Mouse (Mus musculus): Measurements from ENCODE around the gene Nagk. TPM values are rescaled to one million over a fixed set of nuclear protein-coding genes. Genes with fewer than 3 reads are reported as not detected.
"Not testable (repeated sequence)": the region's sequence is repeated elsewhere in the genome, so short reads cannot be mapped to it uniquely, and the experiment has no call there.

Gene Nagk
- polyA plus RNA-seq, 1 experiment from 2014 or later: 90.4 TPM

GRCm38 (mm10) chr6:83820727-83821515, 26.1 kb downstream of the Nagk start:
- Histone ChIP-seq H3K36me3 (no peaks in the 10 kb centered on the region; the same call in 1 of the 2 replicates), H3K4me2 (replicated peaks) (no peak overlapping the region), H3K4me1 (replicated peaks) (0 out of 2 replicates have a peak, but pooled peaks cover 2% of the 10 kb centered on the region), H3K9me3 (no peaks in the 10 kb centered on the region), H3K4me3 (replicated peaks) (no peak overlapping the region), H3K27ac (no peak overlapping the region), H3K9ac (no peak overlapping the region), H3K27me3 (replicated peaks) (no peaks in the 10 kb centered on the region)
- ATAC-seq: no peak
- 79% methylated on average over 2 of the region's 2 CpGs for WGBS

GRCm38 (mm10) chr6:83821856-83822255, 27.1 kb downstream of the Nagk start:
- H3K27me3 ChIP-seq (replicated peaks): no peaks in the 10 kb centered on the region
- no peak for ATAC-seq
- H3K9me3 ChIP-seq: no peaks in the 10 kb centered on the region
- no peak overlapping the region for H3K27ac ChIP-seq
- H3K9ac ChIP-seq: no peak overlapping the region
- H3K4me2 ChIP-seq (replicated peaks): no peak overlapping the region
- H3K4me1 ChIP-seq (replicated peaks): 0 out of 2 replicates have a peak, but pooled peaks cover 2% of the 10 kb centered on the region
- 35% methylated on average over 2 of the region's 2 CpGs for WGBS
- no peaks in the 10 kb centered on the region; the same call in 1 of the 2 replicates for H3K36me3 ChIP-seq
- H3K4me3 ChIP-seq (replicated peaks): no peak overlapping the region

GRCm38 (mm10) chr6:83830941-83831605, 36.3 kb downstream of the Nagk start:
- peak overlapping the region; percentile 79 for H3K9ac ChIP-seq
- H3K27ac ChIP-seq: peak overlapping the region; percentile 90
- peak overlapping the region; percentile 80 for H3K4me3 ChIP-seq (replicated peaks)
- peak overlapping the region; percentile 88 for H3K4me2 ChIP-seq (replicated peaks)
- H3K9me3 ChIP-seq: no peaks in the 10 kb centered on the region
- no peaks in the 10 kb centered on the region for H3K4me1 ChIP-seq (replicated peaks)
- under 1% methylated on average over 35 of the region's 35 CpGs for WGBS
- H3K27me3 ChIP-seq (replicated peaks): no peaks in the 10 kb centered on the region
- no peaks in the 10 kb centered on the region for H3K36me3 ChIP-seq
- ATAC-seq: peak; percentile 83

GRCm38 (mm10) chr6:83831606-83832123, 36.9 kb downstream of the Nagk start, which contains the start of gene Paip2b:
TSS of gene Paip2b (minus strand) at chr6:83831741.
- no peaks in the 10 kb centered on the region for H3K9me3 ChIP-seq
- H3K4me1 ChIP-seq (replicated peaks): no peaks in the 10 kb centered on the region
- H3K36me3 ChIP-seq: no peaks in the 10 kb centered on the region
- H3K4me3 ChIP-seq (replicated peaks): peak within 1 kb of the TSS; percentile 80
- under 1% methylated on average over 37 of the region's 37 CpGs for WGBS
- peak within 1 kb of the TSS; percentile 79 for H3K9ac ChIP-seq
- ATAC-seq: peak; percentile 99
- H3K27ac ChIP-seq: peak within 1 kb of the TSS; percentile 90
- no peaks in the 10 kb centered on the region for H3K27me3 ChIP-seq (replicated peaks)
- peak within 1 kb of the TSS; percentile 88 for H3K4me2 ChIP-seq (replicated peaks)

GRCm38 (mm10) chr6:83832393-83832792, 37.6 kb downstream of the Nagk start:
- H3K9me3 ChIP-seq; H3K36me3 ChIP-seq; ATAC-seq; H3K9ac ChIP-seq; H3K27me3 ChIP-seq (replicated peaks); H3K4me1 ChIP-seq (replicated peaks); H3K4me3 ChIP-seq (replicated peaks); H3K27ac ChIP-seq: not testable (repeated sequence)
- 55% methylated on average over 1 of the region's 1 CpGs for WGBS
- H3K4me2 ChIP-seq (replicated peaks): peak overlapping the region; percentile 88

- Histone ChIP-seq H3K4me2 (replicated peaks) (no peak overlapping the region), H3K36me3 (no peaks in the 10 kb centered on the region), H3K4me3 (replicated peaks) (no peak overlapping the region), H3K9me3 (no peaks in the 10 kb centered on the region), H3K9ac (no peak overlapping the region), H3K27me3 (replicated peaks) (no peaks in the 10 kb centered on the region), H3K27ac (no peak overlapping the region), H3K4me1 (replicated peaks) (no peaks in the 10 kb centered on the region)
- WGBS: 86% methylated on average over 2 of the region's 2 CpGs
- ATAC-seq: no peak
These were observed 42.0 kb downstream of the Nagk start for GRCm38 (mm10) chr6:83836826-83837225.

GRCm38 (mm10) chr6:83838046-83838445, 43.3 kb downstream of the Nagk start:
- H3K27me3 ChIP-seq (replicated peaks): no peaks in the 10 kb centered on the region
- no peak for ATAC-seq
- H3K4me3 ChIP-seq (replicated peaks): no peak overlapping the region

GRCm38 (mm10) chr6:83840086-83840485, 45.3 kb downstream of the Nagk start:
- H3K9me3 ChIP-seq: no peaks in the 10 kb centered on the region
- no peaks in the 10 kb centered on the region for H3K27me3 ChIP-seq (replicated peaks)
- no peak for ATAC-seq
- no peaks in the 10 kb centered on the region for H3K4me1 ChIP-seq (replicated peaks)
- no peak overlapping the region for H3K9ac ChIP-seq
- no peak overlapping the region for H3K27ac ChIP-seq
- WGBS: 77% methylated on average over 6 of the region's 6 CpGs
- H3K4me3 ChIP-seq (replicated peaks): no peak overlapping the region
- H3K36me3 ChIP-seq: no peaks in the 10 kb centered on the region
- no peak overlapping the region for H3K4me2 ChIP-seq (replicated peaks)

More at GRCm38 (mm10) chr6:83838046-83838445, 43.3 kb downstream of the Nagk start:
- Histone ChIP-seq H3K9me3 (no peaks in the 10 kb centered on the region), H3K27ac (no peak overlapping the region), H3K9ac (no peak overlapping the region), H3K36me3 (no peaks in the 10 kb centered on the region), H3K4me1 (replicated peaks) (no peaks in the 10 kb centered on the region), H3K4me2 (replicated peaks) (no peak overlapping the region)
- WGBS: 77% methylated on average over 2 of the region's 2 CpGs

- 90% methylated on average over 10 of the region's 10 CpGs for WGBS
- Histone ChIP-seq H3K4me2 (replicated peaks) (no peak overlapping the region), H3K27ac (no peak overlapping the region), H3K36me3 (no peaks in the 10 kb centered on the region), H3K9ac (no peak overlapping the region), H3K27me3 (replicated peaks) (no peaks in the 10 kb centered on the region), H3K4me1 (replicated peaks) (no peaks in the 10 kb centered on the region), H3K9me3 (no peaks in the 10 kb centered on the region), H3K4me3 (replicated peaks) (no peak overlapping the region)
- ATAC-seq: no peak
These were observed 50.1 kb downstream of the Nagk start for GRCm38 (mm10) chr6:83844913-83845312.

- H3K4me3 ChIP-seq (replicated peaks): no peak overlapping the region
- 90% methylated on average over 2 of the region's 2 CpGs for WGBS
- no peak overlapping the region for H3K27ac ChIP-seq
- ATAC-seq: no peak
- H3K4me1 ChIP-seq (replicated peaks): no peaks in the 10 kb centered on the region
- no peaks in the 10 kb centered on the region for H3K27me3 ChIP-seq (replicated peaks)
- H3K9me3 ChIP-seq: no peaks in the 10 kb centered on the region
- no peak overlapping the region for H3K4me2 ChIP-seq (replicated peaks)
- no peak overlapping the region for H3K9ac ChIP-seq
- H3K36me3 ChIP-seq: no peaks in the 10 kb centered on the region
These were observed 51.4 kb downstream of the Nagk start for GRCm38 (mm10) chr6:83846141-83846540.

- WGBS: 77% methylated on average over 2 of the region's 2 CpGs
- Histone ChIP-seq H3K4me1 (replicated peaks) (no peaks in the 10 kb centered on the region), H3K36me3 (no peaks in the 10 kb centered on the region), H3K9ac (no peak overlapping the region), H3K27ac (no peak overlapping the region), H3K9me3 (no peaks in the 10 kb centered on the region), H3K27me3 (replicated peaks) (no peaks in the 10 kb centered on the region), H3K4me2 (replicated peaks) (no peak overlapping the region), H3K4me3 (replicated peaks) (no peak overlapping the region)
- ATAC-seq: no peak
These were observed 54.7 kb downstream of the Nagk start for GRCm38 (mm10) chr6:83849446-83849845.

Measured in intestine, embryonic 15.5 days (tissue).